Mouse (Mus musculus) CH12.LX (cell line): ENCODE results near the gene AC140267.1. TPM values are rescaled to one million over a fixed set of nuclear protein-coding genes. Genes with fewer than 3 reads are reported as not detected.

Experiments
- DNase-seq: peaks from one replicate; pipeline ENCODE4 v3.0.0-alpha.2; 2013; ENCODE audit errors: extremely low read depth
- H3K27ac ChIP-seq: 2 replicates; pipeline ENCODE4 v1.5.1; 2012; ENCODE audit warnings: low read depth, mild to moderate bottlenecking, control low read depth, moderate library complexity; ENCODE audit not compliant: insufficient read depth
- H3K27me3 ChIP-seq: replicated peaks from 2 replicates; pipeline ENCODE3; 2012; ENCODE audit warnings: inconsistent platforms
- H3K36me3 ChIP-seq, 2 experiments: replicated peaks in 1 of 2; 2 replicates each; pipeline versions ENCODE3 to v1.6.1; 2012; ENCODE audit warnings: inconsistent platforms in 1 of 2, low read length in 1 of 2, mild to moderate bottlenecking in 1 of 2, mixed read lengths in 1 of 2, moderate library complexity in 1 of 2; ENCODE audit not compliant: control insufficient read depth in 1 of 2, insufficient read depth in 1 of 2
- H3K4me1 ChIP-seq, 2 experiments: 2 replicates each; pipeline ENCODE4 v1.6.1; 2012; ENCODE audit warnings: inconsistent platforms in 1 of 2, moderate library complexity in 1 of 2; ENCODE audit not compliant: insufficient read depth in 2 of 2, control insufficient read depth in 1 of 2
- H3K4me2 ChIP-seq: 2 replicates; pipeline ENCODE4 v1.6.1; 2012; ENCODE audit warnings: low read depth, mild to moderate bottlenecking, control low read depth; ENCODE audit not compliant: poor library complexity, insufficient read depth, severe bottlenecking
- H3K4me3 ChIP-seq, 3 experiments: fragments of 150-350 bp in 1 of 3; sonication (generic) in 1 of 3; replicated peaks in 1 of 3; 2 replicates each; pipeline versions ENCODE3 to v1.5.1; 2011 to 2012; ENCODE audit warnings: low read depth in 2 of 3, low read length in 2 of 3, mild to moderate bottlenecking in 2 of 3, moderate library complexity in 2 of 3, control low read depth in 1 of 3, improper control_type of control experiment in 1 of 3, inconsistent platforms in 1 of 3, mixed read lengths in 1 of 3; ENCODE audit not compliant: poor library complexity in 1 of 3
- H3K79me2 ChIP-seq: replicated peaks from 2 replicates; pipeline ENCODE4 v1.6.1; 2012; ENCODE audit warnings: mild to moderate bottlenecking, moderate library complexity; ENCODE audit not compliant: control insufficient read depth, poor library complexity, insufficient read depth, severe bottlenecking; ENCODE audit errors: extremely low read depth
- H3K9ac ChIP-seq: 2 replicates; pipeline ENCODE4 v1.6.1; 2012; ENCODE audit warnings: low read depth, mild to moderate bottlenecking, control low read depth, moderate library complexity; ENCODE audit not compliant: insufficient read depth
- H3K9me3 ChIP-seq: replicated peaks from 2 replicates; pipeline ENCODE3; 2012; ENCODE audit warnings: low read length, inconsistent platforms, mixed read lengths
- CHD1 ChIP-seq: IDR thresholded peaks from 2 replicates; pipeline ENCODE4 v1.6.1; 2012; ENCODE audit warnings: low read depth, low read length, improper control_type of control experiment, inconsistent platforms
- CHD2 ChIP-seq: IDR thresholded peaks from 2 replicates; pipeline ENCODE4 v1.6.1; 2011; ENCODE audit warnings: low read length, improper control_type of control experiment
- E2F4 ChIP-seq: IDR thresholded peaks from 2 replicates; pipeline ENCODE4 v1.6.1; 2011; ENCODE audit warnings: low read depth, low read length, improper control_type of control experiment; ENCODE audit not compliant: insufficient replicate concordance
- EP300 ChIP-seq: IDR thresholded peaks from 2 replicates; pipeline ENCODE4 v1.6.1; 2011; ENCODE audit warnings: low read length, improper control_type of control experiment
- GABPA ChIP-seq: IDR thresholded peaks from 2 replicates; pipeline ENCODE4 v1.6.1; 2012; ENCODE audit warnings: low read depth, low read length, improper control_type of control experiment, inconsistent platforms; ENCODE audit not compliant: insufficient replicate concordance
- JUN ChIP-seq: IDR thresholded peaks from 2 replicates; pipeline ENCODE4 v1.6.1; 2011; ENCODE audit warnings: low read depth, mild to moderate bottlenecking, low read length, improper control_type of control experiment, moderate library complexity; ENCODE audit not compliant: insufficient read depth
- JUND ChIP-seq: conservative IDR thresholded peaks from 2 replicates; pipeline ENCODE4 v1.6.1; 2011; ENCODE audit warnings: low read depth, low read length, improper control_type of control experiment
- KAT2A ChIP-seq: IDR thresholded peaks from 2 replicates; pipeline ENCODE4 v1.6.1; 2012; ENCODE audit warnings: low read length, improper control_type of control experiment, inconsistent platforms; ENCODE audit not compliant: insufficient replicate concordance
- MEF2A ChIP-seq: IDR thresholded peaks from 2 replicates; pipeline ENCODE4 v1.6.1; 2014; ENCODE audit warnings: low read depth, mild to moderate bottlenecking, inconsistent platforms, low read length, improper control_type of control experiment, borderline replicate concordance
- MXI1 ChIP-seq: IDR thresholded peaks from 2 replicates; pipeline ENCODE4 v1.6.1; 2011; ENCODE audit warnings: mild to moderate bottlenecking, low read depth, low read length, improper control_type of control experiment
- MYC ChIP-seq: IDR thresholded peaks from 2 replicates; pipeline ENCODE4 v1.6.1; 2011; ENCODE audit warnings: low read depth, mild to moderate bottlenecking, improper control_type of control experiment, low read length
- NELFE ChIP-seq: IDR thresholded peaks from 2 replicates; pipeline ENCODE4 v1.6.1; 2011; ENCODE audit warnings: low read depth, low read length, improper control_type of control experiment
- NRF1 ChIP-seq: IDR thresholded peaks from 2 replicates; pipeline ENCODE4 v1.6.1; 2014; ENCODE audit warnings: low read depth, mild to moderate bottlenecking, inconsistent platforms, low read length, improper control_type of control experiment, moderate library complexity
- PAX5 ChIP-seq: IDR thresholded peaks from 2 replicates; pipeline ENCODE4 v1.6.1; 2012; ENCODE audit warnings: low read length, inconsistent platforms, mixed read lengths
- POLR2AphosphoS2 ChIP-seq: IDR thresholded peaks from 2 replicates; pipeline ENCODE4 v1.6.1; 2011; ENCODE audit warnings: low read depth, low read length, improper control_type of control experiment
- RCOR1 ChIP-seq: conservative IDR thresholded peaks from 2 replicates; pipeline ENCODE4 v1.6.1; 2012; ENCODE audit warnings: low read depth, mild to moderate bottlenecking, inconsistent platforms, low read length, improper control_type of control experiment
- TCF12 ChIP-seq: IDR thresholded peaks from 2 replicates; pipeline ENCODE4 v1.6.1; 2014; ENCODE audit warnings: low read depth, mild to moderate bottlenecking, inconsistent platforms, low read length, improper control_type of control experiment
- UBTF ChIP-seq: IDR thresholded peaks from 2 replicates; pipeline ENCODE4 v1.6.1; 2012; ENCODE audit warnings: low read depth, mild to moderate bottlenecking, inconsistent platforms, low read length, improper control_type of control experiment, moderate library complexity
- USF2 ChIP-seq: conservative IDR thresholded peaks from 2 replicates; pipeline ENCODE4 v1.6.1; 2011; ENCODE audit warnings: low read depth, low read length, improper control_type of control experiment
- ZKSCAN1 ChIP-seq: IDR thresholded peaks from 2 replicates; pipeline ENCODE4 v1.6.1; 2012; ENCODE audit warnings: low read depth, inconsistent platforms, low read length, improper control_type of control experiment, borderline replicate concordance
- ZMIZ1 ChIP-seq: IDR thresholded peaks from 2 replicates; pipeline ENCODE4 v1.6.1; 2012; ENCODE audit warnings: low read depth, mild to moderate bottlenecking, inconsistent platforms, low read length, improper control_type of control experiment
- ZNF384 ChIP-seq: IDR thresholded peaks from 2 replicates; pipeline ENCODE4 v1.6.1; 2012; ENCODE audit warnings: low read depth, low read length, improper control_type of control experiment, inconsistent platforms
- dilution Hi-C: fragments of 300-500 bp; cut with MboI; formaldehyde crosslinking; loops from 2 replicates; pipeline ENCODE4 v1.14.3; 2020; ENCODE audit warnings: low sequenced_read_pairs; ENCODE audit not compliant: extremely low pct_unique_long_range_greater_than_20kb, extremely low pct_ligation_motif_present
- in situ Hi-C: fragments of 300-500 bp; cut with MboI; formaldehyde crosslinking; loops from 3 replicates; pipeline ENCODE4 v1.14.3; 2019; ENCODE audit warnings: low sequenced_read_pairs, low pct_ligation_motif_present, low pct_unique_long_range_greater_than_20kb, mixed read lengths
- polyA plus RNA-seq: library from polyadenylated mRNA; unstranded; fragments of >175 nt; gene quantifications from 2 replicates; pipeline ENCODE4 v1.2.1, GENCODE M21; 2012; ENCODE audit warnings: low read depth; ENCODE audit not compliant: insufficient read length
- total RNA-seq, 2 experiments: library from RNA; depleted of rRNA; stranded (reverse); fragments of 300-350 nt in 1 of 2; fragments of >200 nt in 1 of 2; gene quantifications; 2 replicates each; pipeline ENCODE4 v1.2.3; 2012 to 2014

The AC140267.1 gene
- total and polyA plus RNA-seq, 3 experiments: not detected

DNA sequence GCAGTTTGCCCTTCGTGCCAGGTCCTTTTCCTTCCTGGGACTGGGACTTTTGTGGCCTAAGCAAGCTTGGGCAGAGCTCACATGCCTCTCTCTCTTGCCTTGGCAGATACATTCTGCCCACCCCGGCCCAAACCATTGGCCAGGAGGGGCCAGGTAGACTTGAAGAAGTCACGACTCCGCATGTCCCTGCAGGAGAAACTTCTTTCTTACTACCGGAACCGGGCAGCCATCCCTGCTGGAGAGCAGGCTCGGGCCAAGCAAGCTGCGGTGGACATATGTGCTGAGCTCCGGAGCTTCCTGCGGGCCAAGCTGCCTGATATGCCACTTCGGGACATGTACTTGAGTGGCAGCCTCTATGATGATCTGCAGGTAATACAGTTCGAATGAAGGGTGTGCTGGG is 12.5 kb downstream of the AC140267.1 start:
- in situ Hi-C loops: no loop called here
- Histone ChIP-seq H3K27ac (no peak overlapping the region), H3K4me1 (peaks cover 0 to 4% of the 10 kb centered on the region in 2 experiments; a peak in 1 of 4 replicates), H3K27me3 (no peaks in the 10 kb centered on the region), H3K36me3 (peaks cover 76 to 88% of the 10 kb centered on the region in 2 experiments), H3K79me2 (peaks cover 2% of the 10 kb centered on the region; the same call in 1 of the 2 replicates), H3K4me2 (no peak overlapping the region), H3K4me3 (no peak overlapping the region), H3K9ac (no peak overlapping the region), H3K9me3 (no peaks in the 10 kb centered on the region)
- no peak for DNase-seq
- dilution Hi-C loops: no loop called here
- no peak for TF ChIP-seq TCF12
- TF ChIP-seq NELFE: no peak
- TF ChIP-seq CHD1: no peak
- TF ChIP-seq UBTF: no peak
- TF ChIP-seq E2F4: no peak
- TF ChIP-seq PAX5: no peak
- no peak for TF ChIP-seq CHD2
- no peak for TF ChIP-seq KAT2A
- TF ChIP-seq ZMIZ1: no peak
- TF ChIP-seq ZNF384: no peak
- TF ChIP-seq NRF1: no peak
- TF ChIP-seq USF2: no peak
- TF ChIP-seq MEF2A: no peak
- TF ChIP-seq MXI1: no peak
- no peak for TF ChIP-seq ZKSCAN1
- TF ChIP-seq JUN: no peak
- no peak for TF ChIP-seq GABPA

DNA sequence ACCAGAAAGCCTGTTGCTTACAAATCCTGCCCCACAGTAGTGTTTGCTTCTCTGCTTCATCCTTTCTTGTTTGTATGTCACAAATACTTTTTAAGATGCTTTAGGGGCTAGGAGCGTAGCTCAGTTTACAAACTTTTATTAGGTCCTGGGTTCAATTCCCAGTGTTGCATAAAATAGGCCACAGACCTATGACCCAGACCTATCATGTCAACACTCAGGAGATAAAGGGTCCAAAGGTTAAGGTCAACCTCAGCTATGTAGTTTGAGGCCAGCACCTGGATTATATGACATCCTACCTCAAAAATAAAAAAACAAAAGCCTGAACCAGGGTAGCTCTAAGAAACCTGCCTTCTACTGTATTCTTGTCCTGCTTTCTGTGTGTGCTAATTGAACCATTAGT is 13.0 kb downstream of the AC140267.1 start:
- dilution Hi-C loops: no loop called here
- Histone ChIP-seq H3K27me3 (no peaks in the 10 kb centered on the region), H3K9ac (no peak overlapping the region), H3K4me2 (no peak overlapping the region), H3K27ac (no peak overlapping the region), H3K4me3 (no peak overlapping the region), H3K4me1 (peaks cover under 1 to 9% of the 10 kb centered on the region in 2 experiments; a peak in 3 of 4 replicates), H3K36me3 (peaks cover 72 to 88% of the 10 kb centered on the region in 2 experiments), H3K79me2 (peaks cover 2% of the 10 kb centered on the region; the same call in 1 of the 2 replicates), H3K9me3 (no peaks in the 10 kb centered on the region)
- in situ Hi-C loops: no loop called here
- DNase-seq: no peak
- no peak for TF ChIP-seq ZKSCAN1
- no peak for TF ChIP-seq POLR2AphosphoS2
- no peak for TF ChIP-seq GABPA
- TF ChIP-seq RCOR1: no peak
- no peak for TF ChIP-seq ZNF384
- TF ChIP-seq MYC: no peak
- TF ChIP-seq NELFE: no peak
- TF ChIP-seq JUND: no peak
- TF ChIP-seq PAX5: no peak
- no peak for TF ChIP-seq MXI1
- no peak for TF ChIP-seq NRF1
- no peak for TF ChIP-seq MEF2A
- no peak for TF ChIP-seq EP300
